Mouse (Mus musculus): ENCODE measurements at regions not wholly inside any gene's neighbourhood (a gene's known extent, or its start where the extent isn't known, plus 50 kb on each side); places are given as distances from the start of the nearest gene placed in this dataset.

- no peaks in the 10 kb centered on the region for H3K36me3 ChIP-seq (ENCODE audit: control insufficient read depth, insufficient read depth)
- WGBS (ENCODE audit: insufficient replicate concordance): 92% methylated on average over 1 of the region's 1 CpGs
- no peaks in the 10 kb centered on the region for H3K4me1 ChIP-seq (ENCODE audit: control insufficient read depth, low read depth, low read length)
- no peak overlapping the region for H3K9ac ChIP-seq (ENCODE audit: low read depth, low read length)
- no peak overlapping the region for H3K27ac ChIP-seq (ENCODE audit: low read length)
- no peaks in the 10 kb centered on the region for H3K27me3 ChIP-seq (ENCODE audit: control insufficient read depth, insufficient read depth, low read depth, low read length)
- no peaks in the 10 kb centered on the region for H3K9me3 ChIP-seq (replicated peaks; ENCODE audit: control insufficient read depth, low read length)
- no peak overlapping the region for H3K4me3 ChIP-seq (ENCODE audit: low read depth, low read length)
- no peak overlapping the region for H3K4me2 ChIP-seq (ENCODE audit: low read depth, low read length)
- no peak for ATAC-seq (ENCODE audit: low read depth)
Measured at GRCm38 (mm10) chr6:84362331-84362730, 231.4 kb downstream of the Cyp26b1 start.

- no peak overlapping the region for H3K9ac ChIP-seq (ENCODE audit: low read depth, low read length)
- no peak overlapping the region for H3K4me3 ChIP-seq (ENCODE audit: low read depth, low read length)
- no peak overlapping the region for H3K27ac ChIP-seq (ENCODE audit: low read length)
- H3K27me3 ChIP-seq (ENCODE audit: control insufficient read depth, insufficient read depth, low read depth, low read length): no peaks in the 10 kb centered on the region
- no peaks in the 10 kb centered on the region for H3K9me3 ChIP-seq (replicated peaks; ENCODE audit: control insufficient read depth, low read length)
- no peak for ATAC-seq (ENCODE audit: low read depth)
- no peaks in the 10 kb centered on the region for H3K36me3 ChIP-seq (ENCODE audit: control insufficient read depth, insufficient read depth)
- H3K4me1 ChIP-seq (ENCODE audit: control insufficient read depth, low read depth, low read length): no peaks in the 10 kb centered on the region
- no peak overlapping the region for H3K4me2 ChIP-seq (ENCODE audit: low read depth, low read length)
- WGBS (ENCODE audit: insufficient replicate concordance): 76% methylated on average over 10 of the region's 10 CpGs
Measured at GRCm38 (mm10) chr6:84357911-84358310, 235.8 kb downstream of the Cyp26b1 start.

GRCm38 (mm10) chr6:84353425-84354220 lies 240.1 kb downstream of the Cyp26b1 start:
- H3K4me3 ChIP-seq (ENCODE audit: low read depth, low read length): no peak overlapping the region
- H3K9me3 ChIP-seq (replicated peaks; ENCODE audit: control insufficient read depth, low read length): no peaks in the 10 kb centered on the region
- H3K27ac ChIP-seq (ENCODE audit: low read length): no peak overlapping the region
- 56% methylated on average over 6 of the region's 6 CpGs for WGBS (ENCODE audit: insufficient replicate concordance)
- no peak overlapping the region for H3K4me2 ChIP-seq (ENCODE audit: low read depth, low read length)
- ATAC-seq (ENCODE audit: low read depth): no peak
- H3K27me3 ChIP-seq (ENCODE audit: control insufficient read depth, insufficient read depth, low read depth, low read length): no peaks in the 10 kb centered on the region
- no peaks in the 10 kb centered on the region for H3K36me3 ChIP-seq (ENCODE audit: control insufficient read depth, insufficient read depth)
- no peaks in the 10 kb centered on the region for H3K4me1 ChIP-seq (ENCODE audit: control insufficient read depth, low read depth, low read length)
- no peak overlapping the region for H3K9ac ChIP-seq (ENCODE audit: low read depth, low read length)

GRCm38 (mm10) chr6:84344936-84345335 lies 248.8 kb downstream of the Cyp26b1 start:
- Histone ChIP-seq H3K27me3 (ENCODE audit: control insufficient read depth, insufficient read depth, low read depth, low read length) (no peaks in the 10 kb centered on the region), H3K27ac (ENCODE audit: low read length) (no peak overlapping the region), H3K4me1 (ENCODE audit: control insufficient read depth, low read depth, low read length) (no peaks in the 10 kb centered on the region), H3K4me3 (ENCODE audit: low read depth, low read length) (no peak overlapping the region), H3K9ac (ENCODE audit: low read depth, low read length) (no peak overlapping the region), H3K36me3 (ENCODE audit: control insufficient read depth, insufficient read depth) (no peaks in the 10 kb centered on the region), H3K4me2 (ENCODE audit: low read depth, low read length) (no peak overlapping the region), H3K9me3 (replicated peaks; ENCODE audit: control insufficient read depth, low read length) (no peaks in the 10 kb centered on the region)
- 74% methylated on average over 12 of the region's 12 CpGs for WGBS (ENCODE audit: insufficient replicate concordance)
- no peak for ATAC-seq (ENCODE audit: low read depth)

- Histone ChIP-seq H3K4me3 (ENCODE audit: low read depth, low read length) (no peak overlapping the region), H3K9me3 (replicated peaks; ENCODE audit: control insufficient read depth, low read length) (no peaks in the 10 kb centered on the region), H3K4me1 (ENCODE audit: control insufficient read depth, low read depth, low read length) (no peaks in the 10 kb centered on the region; the same call in 1 of the 2 replicates), H3K9ac (ENCODE audit: low read depth, low read length) (no peak overlapping the region), H3K27ac (ENCODE audit: low read length) (no peak overlapping the region), H3K4me2 (ENCODE audit: low read depth, low read length) (no peak overlapping the region), H3K36me3 (ENCODE audit: control insufficient read depth, insufficient read depth) (no peaks in the 10 kb centered on the region), H3K27me3 (ENCODE audit: control insufficient read depth, insufficient read depth, low read depth, low read length) (no peaks in the 10 kb centered on the region)
- WGBS (ENCODE audit: insufficient replicate concordance): 69% methylated on average over 10 of the region's 10 CpGs
- ATAC-seq (ENCODE audit: low read depth): no peak
Measured at GRCm38 (mm10) chr6:84333666-84334179, 260.0 kb downstream of the Cyp26b1 start.

- WGBS (ENCODE audit: insufficient replicate concordance): 31% methylated on average over 7 of the region's 7 CpGs
Measured at GRCm38 (mm10) chr6:84329106-84329505, 264.6 kb downstream of the Cyp26b1 start.

GRCm38 (mm10) chr6:84328030-84328390 lies 265.7 kb downstream of the Cyp26b1 start:
- no peaks in the 10 kb centered on the region for H3K27me3 ChIP-seq (ENCODE audit: control insufficient read depth, insufficient read depth, low read depth, low read length)
- H3K9me3 ChIP-seq (replicated peaks; ENCODE audit: control insufficient read depth, low read length): no peaks in the 10 kb centered on the region
- H3K27ac ChIP-seq (ENCODE audit: low read length): peak overlapping the region; percentile 80
- no peak overlapping the region for H3K9ac ChIP-seq (ENCODE audit: low read depth, low read length)
- no peaks in the 10 kb centered on the region for H3K36me3 ChIP-seq (ENCODE audit: control insufficient read depth, insufficient read depth)
- peak overlapping the region; percentile 12; the same call in 1 of the 2 replicates for H3K4me3 ChIP-seq (ENCODE audit: low read depth, low read length)
- 8% methylated on average over 3 of the region's 3 CpGs for WGBS (ENCODE audit: insufficient replicate concordance)
- H3K4me1 ChIP-seq (ENCODE audit: control insufficient read depth, low read depth, low read length): peaks cover 8% of the 10 kb centered on the region; the same call in 1 of the 2 replicates
- H3K4me2 ChIP-seq (ENCODE audit: low read depth, low read length): peak overlapping the region; percentile 44
- ATAC-seq (ENCODE audit: low read depth): peak; percentile 90

More at GRCm38 (mm10) chr6:84329106-84329505, 264.6 kb downstream of the Cyp26b1 start:
- Histone ChIP-seq H3K9ac (ENCODE audit: low read depth, low read length) (no peak overlapping the region), H3K36me3 (ENCODE audit: control insufficient read depth, insufficient read depth) (no peaks in the 10 kb centered on the region), H3K4me3 (ENCODE audit: low read depth, low read length) (no peak overlapping the region; the same call in 1 of the 2 replicates), H3K4me2 (ENCODE audit: low read depth, low read length) (no peak overlapping the region), H3K9me3 (replicated peaks; ENCODE audit: control insufficient read depth, low read length) (no peaks in the 10 kb centered on the region), H3K27me3 (ENCODE audit: control insufficient read depth, insufficient read depth, low read depth, low read length) (no peaks in the 10 kb centered on the region), H3K27ac (ENCODE audit: low read length) (no peak overlapping the region), H3K4me1 (ENCODE audit: control insufficient read depth, low read depth, low read length) (peaks cover 8% of the 10 kb centered on the region; the same call in 1 of the 2 replicates)
- no peak for ATAC-seq (ENCODE audit: low read depth)

- 40% methylated on average over 5 of the region's 5 CpGs for WGBS (ENCODE audit: insufficient replicate concordance)
- peaks cover 8% of the 10 kb centered on the region; the same call in 1 of the 2 replicates for H3K4me1 ChIP-seq (ENCODE audit: control insufficient read depth, low read depth, low read length)
- no peaks in the 10 kb centered on the region for H3K9me3 ChIP-seq (replicated peaks; ENCODE audit: control insufficient read depth, low read length)
- peak; percentile 86 for ATAC-seq (ENCODE audit: low read depth)
- no peak overlapping the region for H3K9ac ChIP-seq (ENCODE audit: low read depth, low read length)
- peak overlapping the region; percentile 44 for H3K4me2 ChIP-seq (ENCODE audit: low read depth, low read length)
- no peaks in the 10 kb centered on the region for H3K27me3 ChIP-seq (ENCODE audit: control insufficient read depth, insufficient read depth, low read depth, low read length)
- no peaks in the 10 kb centered on the region for H3K36me3 ChIP-seq (ENCODE audit: control insufficient read depth, insufficient read depth)
- no peak overlapping the region; the same call in 1 of the 2 replicates for H3K4me3 ChIP-seq (ENCODE audit: low read depth, low read length)
- H3K27ac ChIP-seq (ENCODE audit: low read length): peak overlapping the region; percentile 80
Measured at GRCm38 (mm10) chr6:84327306-84328029, 266.2 kb downstream of the Cyp26b1 start.
